Mouse (Mus musculus) layer of hippocampus, postnatal 10 days (tissue): ENCODE data around the gene Mthfs. TPM values are rescaled to one million over a fixed set of nuclear protein-coding genes. Genes with fewer than 3 reads are reported as not detected.
"Not testable (repeated sequence)": the region's sequence is repeated elsewhere in the genome, so short reads cannot be mapped to it uniquely, and the experiment has no call there.

Experiments
- DNase-seq, 2 experiments: peaks; one replicate each; pipeline ENCODE4 v3.0.0; 2021; ENCODE audit warnings: low spot score in 2 of 2
- total RNA-seq, 2 experiments: library from RNA; stranded (reverse); gene quantifications; 2 replicates each; pipeline ENCODE4 v1.2.3; 2021

Mthfs gene
- total RNA-seq, 2 experiments from 2014 or later: 28.2 to 51.8 TPM

- not testable (repeated sequence) for DNase-seq
Measured at GRCm38 (mm10) chr9:89240516-89241019, 30.1 kb downstream of the Mthfs start.

GRCm38 (mm10) chr9:89253400-89253799, 42.9 kb downstream of the Mthfs start:
- DNase-seq: no peak

DNA sequence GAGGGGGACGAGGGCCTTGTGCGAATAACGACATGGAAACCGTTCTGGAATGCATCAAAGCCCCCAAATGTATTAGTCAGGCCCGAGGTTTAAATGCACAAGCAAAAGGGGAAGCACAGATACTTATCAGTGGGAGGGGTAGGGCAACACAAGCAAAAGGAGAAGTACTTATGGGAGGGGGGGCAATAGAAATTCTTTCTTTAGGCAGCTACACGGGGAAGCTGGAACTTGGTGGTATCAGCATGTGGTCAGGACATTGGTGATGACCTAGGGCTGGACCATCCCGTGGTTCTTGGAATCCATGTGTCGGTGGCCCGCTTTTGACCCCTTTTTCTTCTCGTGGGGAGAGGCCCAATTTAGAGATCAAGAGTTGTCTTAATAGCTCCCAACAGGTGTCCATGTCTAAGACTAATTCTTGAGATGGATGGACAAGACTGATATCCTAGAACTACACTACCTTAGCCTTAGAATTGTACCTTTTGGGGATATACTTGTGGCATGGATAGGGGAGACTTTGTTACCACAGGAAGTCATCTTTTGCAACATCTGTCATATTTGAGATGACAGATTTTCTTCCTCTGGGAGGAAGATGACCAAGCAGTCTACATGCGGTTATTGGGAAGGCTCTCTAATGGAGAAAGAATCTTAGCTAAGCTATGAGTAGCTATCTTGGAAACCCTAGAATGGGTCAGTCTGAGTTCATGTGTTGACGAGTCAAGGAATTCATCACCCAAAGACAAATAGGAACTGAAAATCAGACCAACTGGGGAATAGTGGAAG, 46.3 kb downstream of the Mthfs start:
- DNase-seq: no peak

- no peak for DNase-seq
Measured at GRCm38 (mm10) chr9:89263968-89264367, 53.5 kb downstream of the Mthfs start.

DNA sequence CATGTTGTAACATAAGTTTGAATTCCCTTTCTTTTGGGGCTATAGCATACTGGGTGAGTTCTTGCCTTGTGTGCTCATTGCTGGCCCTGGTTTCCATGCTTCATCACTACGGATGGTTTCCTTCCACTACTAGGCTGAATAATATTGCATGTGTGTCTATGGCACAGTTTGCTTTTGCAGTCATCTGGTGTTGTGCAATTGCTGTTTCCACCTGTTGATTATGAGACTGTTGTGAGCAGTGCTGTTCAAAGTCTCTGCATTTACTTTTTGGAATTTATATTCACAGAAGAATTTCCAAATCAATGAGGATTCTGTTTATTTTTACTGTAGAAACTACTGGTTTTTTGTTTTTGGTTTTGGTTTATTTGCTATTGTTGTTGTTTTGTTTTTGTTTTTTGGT, 54.1 kb downstream of the Mthfs start:
- no peak for DNase-seq

DNA sequence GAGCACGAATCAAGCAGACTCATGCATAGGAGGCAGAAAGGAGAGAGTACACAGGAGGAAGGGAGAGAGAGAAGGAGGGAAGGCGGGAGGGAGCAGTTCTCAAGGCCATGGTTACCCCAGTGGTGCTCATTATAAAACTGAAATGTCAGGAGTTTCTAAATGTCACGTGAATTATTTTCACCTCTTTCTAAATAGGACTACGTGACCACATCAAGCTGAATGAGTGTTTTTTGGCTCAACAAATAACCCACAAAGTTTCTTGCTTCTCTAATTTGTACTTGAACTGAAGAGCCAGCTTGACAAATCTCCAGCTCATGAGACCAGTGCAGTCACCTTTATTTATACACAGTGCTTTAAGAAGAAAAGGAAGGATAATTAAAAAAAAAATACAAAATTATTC, 56.6 kb downstream of the Mthfs start:
- no peak for DNase-seq

- DNase-seq: no peak
Measured at GRCm38 (mm10) chr9:89267572-89267971, 57.1 kb downstream of the Mthfs start.

DNA sequence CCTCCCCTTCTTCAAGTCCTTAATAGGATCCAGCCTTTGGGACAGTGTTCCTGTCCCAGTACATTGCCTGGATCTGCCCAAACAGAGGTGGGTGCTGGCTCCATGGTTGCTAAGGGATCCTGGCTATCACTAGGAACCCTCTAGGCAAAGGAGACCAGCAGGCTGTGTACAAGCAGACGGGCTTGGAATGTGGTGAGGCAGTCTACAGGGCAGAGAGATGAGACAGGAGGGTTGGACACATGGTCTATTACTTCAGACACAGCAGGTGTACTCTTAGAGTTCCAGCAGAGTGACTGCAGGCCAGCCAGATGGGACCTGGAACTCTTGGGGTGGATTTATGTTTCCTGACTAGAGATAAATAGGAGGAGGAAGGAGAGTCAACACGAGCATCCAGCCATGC, 59.9 kb downstream of the Mthfs start:
- DNase-seq: no peak

DNA sequence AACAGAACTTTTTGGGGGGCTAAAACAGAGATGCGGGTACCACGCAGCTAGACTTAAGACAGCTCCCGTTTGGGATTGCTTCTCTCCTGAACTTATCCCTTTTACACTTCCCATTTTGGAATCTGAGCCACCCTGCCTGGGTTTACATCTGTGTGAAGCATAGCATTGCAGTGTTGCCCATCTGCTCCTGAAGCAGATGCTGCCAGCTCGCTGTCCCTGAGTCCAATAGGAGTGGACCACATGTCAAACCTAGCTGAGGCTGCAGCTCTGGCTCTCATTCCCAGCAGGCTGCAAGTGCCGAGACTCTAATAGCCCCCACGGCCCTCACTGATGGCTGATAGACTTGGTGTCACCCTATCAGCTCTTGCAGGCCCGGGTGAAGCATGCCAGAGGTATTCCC, 63.3 kb downstream of the Mthfs start:
- DNase-seq: no peak

DNA sequence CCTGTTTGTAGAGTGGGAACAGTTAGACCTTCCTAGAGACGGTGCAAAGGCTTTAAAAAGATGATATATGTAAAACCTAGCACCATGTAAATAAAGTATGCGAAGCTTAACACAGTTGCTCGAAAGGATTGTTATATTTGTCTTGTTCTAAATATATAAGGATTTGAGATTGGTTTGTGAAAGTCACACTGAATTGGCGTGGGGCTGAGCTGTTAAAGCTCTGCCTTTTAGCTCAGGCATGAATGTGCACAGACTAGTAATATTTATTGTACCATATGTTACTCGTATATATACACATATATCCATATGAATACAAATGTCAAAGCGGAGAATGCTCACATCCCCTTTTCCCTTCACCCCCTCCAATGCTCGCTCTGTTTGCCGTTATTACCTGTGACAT, 67.7 kb downstream of the Mthfs start:
- no peak for DNase-seq

DNA sequence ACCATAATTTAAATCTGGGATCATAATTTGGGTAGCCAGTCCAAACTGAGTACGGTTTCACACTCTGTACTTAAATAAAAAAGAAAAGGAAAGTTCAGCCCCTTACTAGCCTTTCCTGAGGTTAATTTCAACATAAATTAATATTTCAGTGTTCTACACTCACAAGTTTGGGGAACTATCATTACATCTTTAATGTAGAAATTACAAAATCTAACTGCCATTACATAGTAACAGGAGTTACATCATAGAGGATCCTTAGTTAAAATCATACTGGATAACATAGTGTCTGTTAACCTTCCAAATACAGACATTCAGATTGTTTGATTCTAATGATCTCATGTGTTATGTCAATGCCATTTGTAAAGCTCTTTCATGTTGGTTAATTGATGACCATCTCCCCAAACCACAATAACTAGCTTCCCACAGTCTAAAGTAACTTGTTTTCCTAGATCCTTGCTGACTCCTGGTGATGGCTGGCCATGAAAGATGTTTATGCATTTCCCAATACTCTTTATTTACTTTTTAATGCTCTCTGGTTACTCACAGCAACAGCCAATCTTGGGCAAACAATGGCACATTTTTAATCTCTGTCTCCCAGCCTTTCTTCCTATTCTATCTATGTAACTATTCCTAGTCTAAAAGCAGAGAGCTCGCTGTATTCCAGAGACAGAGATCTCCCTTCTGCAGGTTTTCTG, 72.0 kb downstream of the Mthfs start:
- no peak for DNase-seq

DNA sequence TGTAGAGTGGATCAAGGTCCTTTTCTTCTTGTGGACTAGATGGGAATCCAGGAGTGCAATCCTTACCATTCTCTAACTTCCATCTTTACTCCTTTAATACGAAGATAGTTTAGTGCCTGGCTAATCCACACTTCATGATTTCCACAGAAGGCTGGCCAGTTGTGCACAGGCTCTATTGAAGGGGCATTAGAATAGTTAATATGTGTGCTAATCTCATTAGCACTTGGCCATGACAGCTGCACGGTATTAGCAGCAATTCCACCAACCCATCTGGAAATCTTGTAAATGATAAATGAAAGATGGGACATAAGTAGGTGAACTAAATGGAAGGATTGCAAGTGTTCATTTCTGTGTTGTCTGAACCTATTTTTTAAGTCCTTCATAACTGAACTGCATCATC, 77.6 kb downstream of the Mthfs start:
- no peak for DNase-seq

GRCm38 (mm10) chr9:89293364-89293763, 82.9 kb downstream of the Mthfs start:
- DNase-seq: no peak

GRCm38 (mm10) chr9:89294121-89294520, 83.6 kb downstream of the Mthfs start:
- no peak for DNase-seq

- no peak for DNase-seq
Measured at GRCm38 (mm10) chr9:89305637-89306036, 95.2 kb downstream of the Mthfs start.

DNA sequence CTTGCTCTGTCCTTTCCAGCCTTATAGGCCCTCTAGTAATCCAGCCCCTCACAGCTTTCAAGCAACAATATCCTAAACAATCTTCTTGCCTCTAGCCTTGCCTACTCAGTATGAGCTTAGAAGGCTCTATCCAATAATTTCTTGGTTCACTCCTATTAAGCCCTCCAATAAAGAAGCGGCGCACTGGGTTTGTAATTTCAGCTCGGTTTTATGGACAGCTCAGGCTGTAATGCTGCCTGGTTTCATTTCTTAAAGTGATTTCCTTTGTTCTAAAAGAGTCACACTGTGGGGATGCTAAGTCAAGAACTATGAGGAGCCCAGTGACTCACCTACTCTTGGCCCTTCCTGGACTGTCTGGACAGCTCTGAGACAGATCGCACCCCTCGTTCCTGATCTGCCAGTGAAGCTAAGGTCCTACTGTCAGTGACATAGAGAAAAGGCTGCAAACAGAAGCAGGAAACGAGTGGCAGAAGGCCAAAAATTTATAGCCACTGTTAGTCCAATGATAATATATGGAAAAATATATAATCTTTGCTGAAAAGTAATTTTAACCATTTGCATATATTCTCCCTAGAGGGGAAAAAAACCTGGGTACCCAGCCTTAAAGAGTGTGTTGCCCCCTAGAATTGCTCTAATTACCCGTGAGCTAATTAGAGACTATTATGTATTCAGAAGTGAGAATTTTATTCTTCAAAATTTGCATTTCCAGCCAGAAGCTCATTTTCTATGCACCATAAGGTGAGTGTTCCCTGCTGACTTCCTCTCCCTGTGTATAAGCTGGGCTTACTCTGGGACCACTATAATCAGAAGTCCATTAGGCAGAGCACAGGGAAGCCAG, 98.1 kb downstream of the Mthfs start:
- DNase-seq: no peak

- no peak for DNase-seq
Measured at GRCm38 (mm10) chr9:89309195-89309535, 98.7 kb downstream of the Mthfs start.

DNA sequence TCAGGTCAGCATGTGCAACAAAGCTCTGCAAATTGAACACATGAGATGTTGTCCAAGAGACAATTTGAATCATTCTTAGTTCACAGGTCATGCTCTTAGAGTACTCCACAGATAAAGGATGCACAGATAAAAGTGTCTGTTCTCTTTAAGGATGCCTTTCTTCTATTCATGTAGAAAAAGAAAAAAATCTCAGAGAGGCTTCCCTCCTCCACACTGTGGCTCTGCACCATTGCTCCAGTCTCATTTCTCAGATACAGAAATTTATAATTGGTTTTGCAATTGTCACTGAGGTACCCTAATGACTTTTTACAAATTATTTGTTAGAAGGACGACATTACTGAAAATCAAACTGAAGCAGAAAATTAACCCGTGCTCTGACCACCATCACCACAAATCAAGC, 101.2 kb downstream of the Mthfs start:
- no peak for DNase-seq

DNA sequence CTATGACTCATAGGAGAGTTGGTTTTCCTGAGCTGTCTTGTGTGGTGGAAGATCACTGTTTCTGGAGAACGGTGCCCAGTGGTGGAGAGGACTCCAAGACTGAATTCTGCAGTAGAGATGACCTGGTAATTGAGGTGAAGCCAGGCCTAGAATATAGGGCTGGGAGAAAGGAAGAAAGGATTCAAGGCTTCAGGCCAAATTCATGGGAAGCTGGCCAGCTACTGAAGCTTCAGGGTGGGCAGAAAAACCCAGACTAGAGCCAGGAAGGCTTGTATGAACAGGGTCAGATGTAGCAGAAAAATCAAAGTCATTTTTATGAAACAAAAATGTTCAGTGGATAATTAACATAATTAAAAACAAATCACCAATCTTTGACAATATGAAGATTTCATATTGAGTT, 163.3 kb downstream of the Mthfs start:
- DNase-seq: no peak

DNA sequence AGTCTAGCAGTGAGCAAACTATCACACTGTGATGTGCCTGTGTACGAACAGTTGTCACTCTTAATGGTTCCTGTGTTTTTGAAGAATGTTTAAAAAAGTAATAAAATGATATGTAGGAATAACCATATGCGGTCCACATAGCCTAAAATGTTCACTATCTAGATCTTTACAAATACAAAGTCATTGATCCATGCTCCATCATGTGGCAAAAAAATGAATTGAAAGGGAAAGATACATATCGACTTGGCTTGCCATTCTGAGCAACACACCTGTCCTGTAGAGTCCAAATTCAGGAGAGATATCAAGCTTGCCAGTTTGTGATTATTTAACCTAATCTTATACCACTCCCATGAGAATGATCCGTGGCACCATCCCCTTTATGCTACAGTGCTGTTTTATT, 164.2 kb downstream of the Mthfs start:
- no peak for DNase-seq

DNA sequence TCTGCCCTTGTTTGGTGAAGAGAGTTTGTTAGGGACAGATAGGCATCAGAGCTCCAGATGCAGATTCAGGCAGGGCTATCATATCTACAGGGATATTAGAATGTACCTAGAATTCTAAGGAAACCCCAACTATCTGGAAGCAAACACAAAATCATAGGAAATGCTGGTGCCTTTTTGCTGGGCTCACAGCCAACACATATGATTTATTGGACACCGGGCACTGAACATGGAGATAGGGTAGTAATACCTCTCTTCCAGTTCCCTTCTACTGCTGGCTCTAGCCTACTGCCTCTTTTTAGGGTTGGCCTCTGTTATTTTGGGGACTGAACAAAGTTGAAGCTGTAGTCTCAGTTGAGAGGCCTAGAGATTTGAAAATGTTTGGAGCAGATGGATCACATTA, 192.6 kb downstream of the Mthfs start:
- no peak for DNase-seq
